Mouse (Mus musculus): ENCODE measurements around the gene Bcl2. TPM values are rescaled to one million over a fixed set of nuclear protein-coding genes. Genes with fewer than 3 reads are reported as not detected.
A peak's percentile ranks its signal among the peaks of the same experiment; 100 is the strongest.

Bcl2 gene
- polyA plus RNA-seq, 1 experiment: 1.2 TPM

DNA sequence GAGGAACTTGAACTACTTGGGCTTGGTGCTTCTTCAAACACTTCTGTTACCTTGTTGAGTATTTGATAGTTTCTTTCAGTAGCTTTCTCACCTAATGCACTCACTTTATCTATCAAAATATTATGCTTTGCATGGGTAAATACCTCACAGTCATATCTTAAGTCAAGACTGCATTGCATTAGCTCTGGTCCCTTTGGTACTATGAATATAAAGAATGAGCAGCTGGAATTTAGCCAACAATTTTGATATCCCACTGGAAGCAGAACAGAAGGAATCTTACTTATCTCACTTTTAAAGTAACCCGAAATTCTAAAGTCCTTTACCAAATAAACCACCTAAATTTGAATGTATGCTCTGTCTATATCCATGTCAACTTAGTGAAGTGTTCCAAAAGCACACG, 83.1 kb downstream of the Bcl2 start:
- no peak for DNase-seq (ENCODE audit: low read depth, low spot score)
- 77% methylated on average over 2 of the region's 2 CpGs for WGBS

DNA sequence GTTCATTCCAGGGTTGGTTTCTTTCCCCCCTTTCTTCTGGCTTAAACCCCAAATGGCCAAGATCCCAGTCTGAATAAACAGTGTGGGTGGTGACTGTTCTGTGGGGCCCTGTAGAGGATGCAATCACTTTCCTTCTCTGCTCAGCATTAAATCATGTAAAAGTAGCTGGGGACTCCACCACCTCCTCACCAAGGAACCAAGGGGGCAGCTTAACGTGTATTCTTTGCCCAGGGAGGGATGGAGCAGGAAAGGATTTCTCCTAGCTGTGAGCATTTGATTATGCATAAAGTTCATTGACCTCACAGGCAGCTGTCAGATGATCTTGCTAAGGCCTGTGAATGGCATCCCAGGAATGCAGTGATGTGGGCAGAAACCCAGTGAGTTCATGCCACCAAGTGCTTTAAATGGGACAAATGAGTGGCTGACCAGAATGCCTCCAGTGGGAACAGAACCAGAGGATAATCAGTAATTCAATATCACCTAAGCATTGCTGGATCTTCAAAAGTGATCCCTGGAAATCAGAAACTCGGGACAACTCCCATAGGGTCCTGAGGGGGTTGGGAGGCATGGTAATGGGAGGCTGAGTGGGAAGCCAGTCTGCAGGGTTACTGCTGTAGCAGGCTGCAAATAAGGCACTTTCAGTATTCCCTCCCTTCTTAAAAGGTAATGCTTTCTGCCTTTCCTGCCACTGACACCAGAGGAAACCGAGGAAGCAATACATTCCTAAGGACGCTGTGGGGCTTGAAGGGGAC, 84.0 kb downstream of the Bcl2 start:
- 59% methylated on average over 4 of the region's 4 CpGs for WGBS
- no peak for DNase-seq (ENCODE audit: low read depth, low spot score)

DNA sequence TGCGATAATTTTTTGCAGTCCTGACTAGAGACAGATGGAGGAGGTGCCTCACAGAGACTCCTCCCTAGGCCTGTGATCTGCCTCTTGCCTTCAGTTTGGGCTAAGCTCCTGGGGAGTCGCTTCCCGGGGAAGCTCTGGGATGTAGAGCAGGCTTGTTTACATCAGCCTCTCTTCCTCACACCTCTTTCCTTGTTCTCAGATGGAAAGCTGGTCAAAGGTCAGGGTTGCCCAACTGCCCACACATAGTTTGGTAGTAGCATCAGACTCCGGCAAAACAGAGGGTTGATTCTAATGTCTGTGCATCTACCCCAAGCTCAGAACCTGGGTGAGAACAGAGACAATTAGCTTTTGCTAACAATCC, 84.6 kb downstream of the Bcl2 start:
- WGBS: 9% methylated on average over 4 of the region's 4 CpGs

DNA sequence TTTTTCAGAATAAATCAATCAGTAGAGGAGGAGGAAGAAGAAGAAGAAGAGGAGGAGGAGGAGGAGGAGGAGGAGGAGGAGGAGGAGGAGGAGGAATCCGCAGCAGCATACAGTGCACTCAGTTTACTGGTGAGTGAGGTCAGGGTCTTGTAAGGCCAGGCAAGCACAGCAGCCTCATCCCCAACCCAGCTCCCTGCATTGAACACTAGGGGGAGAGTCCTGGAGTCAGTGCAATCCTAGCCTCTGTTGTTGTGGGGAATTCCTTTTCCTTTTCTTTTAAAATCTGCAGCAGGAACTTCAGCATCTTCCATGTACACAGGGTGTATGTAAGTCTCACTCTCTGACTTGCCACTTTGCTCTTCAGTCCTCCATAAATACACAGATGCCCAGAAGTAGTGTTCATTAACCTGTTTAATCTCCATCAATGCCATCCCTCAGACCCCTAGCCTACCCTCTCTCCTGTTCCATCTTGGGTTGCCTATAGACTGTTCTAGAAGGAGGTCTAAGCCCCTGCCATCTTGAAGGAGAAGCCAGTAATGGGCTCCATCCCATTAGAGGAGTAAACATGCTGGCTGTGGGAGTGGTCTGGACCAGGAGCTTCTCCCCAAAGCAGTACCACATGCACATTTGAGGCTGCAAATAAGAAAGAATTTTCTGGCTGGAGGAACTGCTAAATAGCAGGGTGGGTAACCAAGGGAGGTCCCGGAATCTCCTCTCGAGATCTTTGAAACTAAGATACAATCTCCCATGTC, 85.2 kb downstream of the Bcl2 start:
- no peak for DNase-seq (ENCODE audit: low read depth, low spot score)
- WGBS: 56% methylated on average over 3 of the region's 3 CpGs

More for the DNA sequence above, 84.6 kb downstream of the Bcl2 start:
- peak; percentile 21 for DNase-seq (ENCODE audit: low read depth, low spot score)

DNA sequence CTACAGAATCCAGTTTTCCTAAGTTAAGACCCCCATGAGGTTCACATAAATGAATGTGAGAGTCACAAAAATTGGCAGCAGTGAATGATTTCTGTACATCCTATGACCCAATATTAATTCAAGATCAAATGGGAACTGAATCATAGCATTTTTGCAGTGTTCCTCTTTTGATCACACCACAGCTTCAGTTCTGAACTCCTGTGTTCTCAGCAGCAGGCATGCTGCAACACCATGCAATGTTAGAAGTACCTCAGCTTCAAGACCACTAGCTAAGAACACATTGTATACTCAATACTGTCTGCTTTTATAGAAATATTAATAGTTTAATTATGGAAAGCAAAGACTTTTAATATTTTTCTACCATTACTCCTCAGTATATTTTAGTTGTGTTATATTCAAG, 85.8 kb downstream of the Bcl2 start:
- no peak for DNase-seq (ENCODE audit: low read depth, low spot score)

DNA sequence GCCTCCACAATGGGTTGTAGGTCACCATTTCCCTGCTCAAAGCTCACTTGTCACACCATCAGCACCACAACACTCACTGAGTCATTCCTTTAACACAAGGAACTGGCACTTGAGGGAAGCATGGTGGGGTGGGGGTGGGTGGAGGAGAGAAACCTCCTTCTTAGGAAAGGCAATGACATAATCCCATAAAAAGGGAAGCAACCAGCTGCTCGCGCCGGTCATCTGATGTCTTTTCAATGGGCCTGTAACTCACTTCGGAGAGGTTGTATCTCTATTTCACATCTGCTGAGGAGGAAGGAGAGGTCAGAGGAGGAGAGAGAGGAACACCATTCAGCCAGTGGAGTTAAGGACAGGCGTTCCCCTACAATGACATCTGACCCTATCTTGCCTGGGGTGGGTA, 86.8 kb downstream of the Bcl2 start:
- 62% methylated on average over 5 of the region's 5 CpGs for WGBS
- DNase-seq (ENCODE audit: low read depth, low spot score): no peak

DNA sequence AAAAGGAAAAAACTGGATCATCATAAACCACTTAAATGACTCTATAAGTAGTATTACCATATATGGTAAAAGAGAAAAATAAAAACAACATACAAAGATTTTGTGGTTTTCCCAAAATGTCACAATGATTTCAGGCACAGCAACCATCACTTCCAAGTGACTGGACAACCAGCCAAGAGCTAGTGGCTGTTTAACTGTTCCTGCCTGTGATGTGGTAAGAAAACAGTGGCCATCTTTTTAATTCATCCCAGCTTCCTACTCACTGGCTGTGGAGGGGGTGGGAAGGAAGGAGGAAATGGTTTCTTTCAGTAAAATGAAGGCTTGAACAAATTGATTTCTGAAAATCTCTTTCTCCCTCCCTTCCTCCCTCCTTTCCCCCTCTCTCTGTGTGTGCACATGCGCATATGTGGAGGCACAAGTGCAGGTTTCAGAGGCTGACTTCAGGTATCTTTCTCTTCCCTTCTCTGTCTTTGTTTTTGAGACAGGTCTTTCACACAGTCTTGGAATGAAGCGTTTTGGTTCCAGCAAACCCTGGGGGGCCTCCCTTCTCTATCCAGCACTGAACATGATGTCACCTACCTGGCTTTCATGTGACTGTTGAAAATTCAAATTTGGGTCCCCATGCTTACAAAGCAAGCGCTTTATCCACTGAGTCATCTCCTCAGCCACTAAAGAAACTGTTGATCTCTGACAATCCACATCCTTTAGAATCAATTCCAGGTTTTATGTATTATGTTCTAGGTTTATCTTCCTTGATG, 93.7 kb downstream of the Bcl2 start:
- DNase-seq (ENCODE audit: low read depth, low spot score): no peak
- WGBS: 87% methylated on average over 3 of the region's 3 CpGs

DNA sequence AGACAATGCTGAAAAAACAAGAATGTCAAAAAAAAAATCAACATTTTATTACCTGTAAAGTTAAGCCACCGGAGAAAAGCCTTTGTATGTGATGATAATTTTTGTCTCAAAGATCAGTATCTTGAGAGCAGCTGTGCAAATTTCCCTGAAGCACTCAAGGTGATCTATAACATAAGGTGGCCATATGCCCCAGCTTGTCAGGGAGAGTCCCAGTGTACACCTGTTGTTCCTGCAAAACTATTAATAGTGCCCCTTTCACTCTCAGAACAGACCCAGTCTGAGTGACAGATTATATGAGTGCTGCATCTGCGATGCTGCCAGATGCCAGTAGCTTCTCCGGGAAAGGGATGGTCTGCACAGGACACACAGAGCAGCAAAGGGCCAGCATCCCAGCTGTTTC, 95.3 kb downstream of the Bcl2 start:
- 28% methylated on average over 3 of the region's 3 CpGs for WGBS
- DNase-seq (ENCODE audit: low read depth, low spot score): no peak

DNA sequence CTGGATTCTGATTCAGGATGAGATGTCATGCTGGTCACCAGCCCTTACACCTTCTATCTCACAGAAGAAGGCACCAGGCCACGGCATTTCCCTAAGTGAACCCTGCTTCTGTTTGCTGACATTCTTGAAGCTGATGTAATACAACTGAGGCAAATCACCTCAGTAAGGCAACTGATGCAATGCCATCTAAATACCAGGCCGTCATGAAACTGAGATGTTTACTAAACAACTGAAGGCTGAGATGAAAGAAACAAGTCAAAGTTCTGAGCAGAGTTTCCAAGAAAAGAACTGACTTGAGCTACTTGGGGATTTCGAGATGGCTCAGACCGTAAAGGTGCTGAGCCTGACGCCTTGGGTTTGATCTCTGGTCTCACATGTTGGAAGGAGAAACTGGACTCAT, 97.1 kb downstream of the Bcl2 start:
- no peak for DNase-seq (ENCODE audit: low read depth, low spot score)
- 77% methylated on average over 5 of the region's 5 CpGs for WGBS

DNA sequence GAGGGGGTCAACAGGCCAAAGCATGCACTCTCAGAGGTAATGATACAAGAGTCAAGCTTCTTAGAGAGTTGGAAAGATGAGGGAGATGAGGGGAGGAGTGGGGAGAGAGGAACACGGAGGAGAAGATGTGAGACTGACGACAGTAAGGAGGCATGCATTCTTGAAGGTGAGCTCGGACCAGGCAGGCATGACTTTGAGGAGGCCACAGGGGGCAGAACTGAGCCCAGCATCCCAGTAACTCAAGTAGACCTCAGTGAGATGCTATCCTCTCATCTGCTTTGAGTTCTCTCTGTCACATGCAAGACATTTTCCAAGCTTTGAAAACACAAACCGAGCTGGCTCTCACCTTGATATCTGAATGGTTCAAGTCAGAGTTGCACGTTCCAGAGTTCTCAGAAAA, 100.7 kb downstream of the Bcl2 start:
- DNase-seq (ENCODE audit: low read depth, low spot score): no peak
- 95% methylated on average over 5 of the region's 5 CpGs for WGBS

DNA sequence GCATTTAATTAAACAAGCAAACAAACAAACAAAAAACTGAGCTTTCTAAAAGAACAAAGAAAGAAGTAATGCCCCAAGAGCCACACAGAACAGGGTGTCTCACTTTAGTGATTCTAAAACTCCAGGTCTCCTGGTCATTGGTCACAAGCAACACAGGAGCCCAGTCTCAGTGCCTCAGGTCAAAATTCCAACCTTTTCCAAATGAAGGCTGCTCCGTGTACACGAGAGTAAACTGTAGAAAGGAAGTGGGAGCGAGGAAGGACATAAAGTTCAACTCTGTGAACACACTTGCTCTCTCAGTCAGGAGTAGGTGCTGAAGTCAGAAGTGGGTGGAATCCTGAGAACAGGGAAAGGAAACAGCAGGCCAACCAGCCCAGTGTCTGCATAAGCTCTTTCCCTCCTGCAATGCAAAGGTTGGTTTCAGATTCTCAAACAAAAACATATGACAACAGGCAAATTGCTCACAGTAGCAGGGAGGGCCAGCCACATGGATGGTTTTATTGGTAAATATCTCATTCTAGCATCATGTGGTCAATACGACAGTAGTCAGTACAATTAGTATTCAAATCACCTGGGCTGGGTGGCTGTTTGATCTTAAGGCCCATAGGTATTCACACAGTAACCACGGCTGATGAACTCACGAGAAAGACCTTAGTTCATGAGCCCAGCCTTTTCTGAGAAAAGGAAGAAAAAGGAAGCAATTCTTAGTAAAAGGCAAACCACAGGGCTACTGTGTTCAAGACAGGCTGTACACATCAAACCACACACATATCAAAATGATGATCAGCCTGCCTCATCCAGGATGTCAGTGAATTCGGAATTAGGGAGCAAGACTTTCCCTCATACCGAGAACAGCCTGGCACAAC, 101.7 kb downstream of the Bcl2 start:
- WGBS: 42% methylated on average over 8 of the region's 8 CpGs

DNA sequence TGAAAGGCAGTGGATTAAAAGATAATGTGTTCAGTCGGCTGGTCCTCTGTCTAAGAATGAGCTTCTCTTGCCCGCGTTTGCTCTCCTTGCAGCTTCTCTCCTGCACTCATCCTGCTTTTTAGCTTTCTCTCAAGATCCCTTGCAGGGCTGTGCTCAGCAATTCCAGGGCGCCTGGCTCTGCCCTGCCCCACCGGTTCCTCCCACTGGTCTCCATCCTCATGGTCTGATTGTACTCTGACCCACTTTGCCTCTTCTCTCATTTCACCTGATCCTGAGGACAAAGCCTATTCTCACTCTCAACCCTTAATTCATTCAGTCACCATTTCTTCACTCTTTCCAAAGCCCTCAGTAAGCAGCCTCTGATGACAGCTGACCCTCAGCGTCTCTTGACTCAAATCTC, 102.8 kb downstream of the Bcl2 start:
- 82% methylated on average over 6 of the region's 6 CpGs for WGBS

More for the DNA sequence above, 101.7 kb downstream of the Bcl2 start:
- DNase-seq (ENCODE audit: low read depth, low spot score): no peak

DNA sequence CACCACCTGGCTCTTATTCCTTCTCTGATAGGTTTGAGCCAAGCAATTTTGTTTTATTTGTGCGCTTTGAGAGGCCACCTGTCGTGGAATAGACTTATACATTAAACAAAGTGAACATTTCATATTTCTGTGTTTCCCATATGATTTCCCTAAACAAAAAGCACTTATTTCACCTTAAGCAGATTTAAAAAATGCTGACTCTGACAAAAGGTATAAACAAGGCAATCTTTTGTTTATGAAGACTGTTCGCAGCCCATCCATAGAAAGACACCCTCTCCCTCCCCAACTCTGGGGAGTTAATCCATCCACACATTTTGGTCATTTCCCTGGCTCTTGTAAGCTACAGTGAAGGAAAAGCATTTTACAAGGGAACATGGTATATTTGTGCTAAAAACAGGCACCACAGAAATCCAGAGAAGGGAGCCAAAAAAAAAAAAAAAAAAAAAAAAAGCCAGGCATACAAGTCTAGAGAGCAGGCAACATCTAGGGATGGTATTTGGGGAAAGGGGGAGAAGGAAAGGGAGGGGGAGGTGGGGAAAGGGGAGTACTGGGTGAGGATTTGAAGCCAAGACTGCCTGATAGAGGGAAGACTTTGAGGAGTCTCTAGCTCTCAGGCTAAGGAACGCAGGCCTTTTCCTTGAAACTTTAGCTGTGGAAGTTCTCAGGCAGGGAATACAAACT, 105.8 kb downstream of the Bcl2 start:
- WGBS: 72% methylated on average over 4 of the region's 4 CpGs
- no peak for DNase-seq (ENCODE audit: low read depth, low spot score)

More for the DNA sequence above, 102.8 kb downstream of the Bcl2 start:
- no peak for DNase-seq (ENCODE audit: low read depth, low spot score)

DNA sequence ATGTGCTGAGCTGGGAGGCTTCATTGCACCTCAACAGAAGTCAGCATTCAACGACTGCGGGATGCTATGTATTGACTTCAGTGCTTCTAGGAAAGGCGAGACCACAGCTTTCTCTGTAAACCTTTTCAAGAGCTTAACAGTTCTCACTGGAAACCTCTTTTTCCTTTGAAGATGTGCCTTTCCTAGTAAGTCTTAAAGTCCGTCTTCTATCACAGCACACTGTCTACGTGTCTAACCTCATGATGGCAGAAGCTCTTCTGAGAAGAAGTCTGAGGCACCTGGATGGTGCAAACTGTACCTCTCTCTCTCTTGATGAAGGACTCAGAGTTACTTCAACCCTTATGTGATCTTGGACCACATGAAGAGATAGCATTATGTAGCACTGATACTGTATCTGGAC, 107.1 kb downstream of the Bcl2 start:
- WGBS: 92% methylated on average over 5 of the region's 5 CpGs
- no peak for DNase-seq (ENCODE audit: low read depth, low spot score)

DNA sequence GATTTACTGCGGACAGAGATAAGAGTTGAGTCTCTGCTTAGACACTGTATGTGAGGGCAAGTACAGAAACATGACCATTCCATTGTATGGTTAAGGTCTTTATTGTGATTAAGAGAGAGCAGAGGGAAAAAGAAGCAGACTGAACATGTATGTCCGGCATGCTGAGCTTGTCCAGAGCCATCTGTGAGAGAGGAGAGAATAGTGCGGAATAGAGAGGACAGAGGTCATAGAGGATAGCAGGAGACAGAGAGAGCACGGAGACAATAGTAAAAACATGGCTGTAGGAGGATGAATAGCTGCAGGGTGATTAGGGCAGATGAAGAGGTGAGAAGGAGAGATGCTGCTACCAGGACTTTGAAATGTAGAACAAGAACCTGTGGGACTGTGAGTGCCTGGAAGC, 110.7 kb downstream of the Bcl2 start:
- WGBS: 73% methylated on average over 4 of the region's 4 CpGs
- DNase-seq (ENCODE audit: low read depth, low spot score): no peak

DNA sequence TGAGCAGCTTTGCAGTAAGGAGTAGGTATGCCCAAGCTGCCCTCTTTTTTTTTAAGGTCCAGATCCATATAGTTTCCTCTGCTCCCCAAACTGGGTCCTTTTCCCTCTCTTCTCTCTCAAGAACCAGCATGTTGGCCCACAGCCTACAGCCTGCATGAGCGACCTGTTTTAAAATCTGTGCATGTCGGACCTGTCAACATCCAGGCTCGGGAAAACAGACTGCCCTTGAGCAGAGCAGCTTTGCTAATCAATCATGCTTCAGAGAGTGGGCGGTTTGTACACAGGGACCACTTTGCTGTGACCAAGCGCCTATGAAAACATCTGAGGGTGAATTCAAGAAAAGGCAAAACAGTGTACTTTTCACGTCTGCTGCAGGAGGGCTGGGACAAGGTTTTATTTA, 111.1 kb downstream of the Bcl2 start:
- 53% methylated on average over 6 of the region's 6 CpGs for WGBS
- no peak for DNase-seq (ENCODE audit: low read depth, low spot score)

DNA sequence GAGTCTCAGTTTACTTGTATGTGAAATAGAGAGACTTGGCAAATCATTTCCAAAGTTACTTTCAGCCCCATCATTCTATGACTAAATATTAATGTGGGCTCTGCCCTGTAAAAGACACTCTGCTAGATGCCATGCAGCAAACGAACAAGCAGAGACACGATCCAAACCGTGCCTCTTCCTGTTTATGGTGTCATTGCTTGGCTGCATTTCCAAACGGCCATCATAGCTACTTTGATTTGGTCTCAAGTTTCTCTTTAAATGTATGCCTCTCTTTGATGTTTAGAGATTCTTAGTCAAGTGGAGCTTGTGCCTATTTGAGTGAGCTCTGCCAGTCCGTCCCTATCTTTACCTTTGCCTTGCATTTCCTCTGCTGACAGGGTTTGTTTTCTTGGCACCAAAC, 111.5 kb downstream of the Bcl2 start:
- 34% methylated on average over 5 of the region's 5 CpGs for WGBS
- DNase-seq (ENCODE audit: low read depth, low spot score): no peak

DNA sequence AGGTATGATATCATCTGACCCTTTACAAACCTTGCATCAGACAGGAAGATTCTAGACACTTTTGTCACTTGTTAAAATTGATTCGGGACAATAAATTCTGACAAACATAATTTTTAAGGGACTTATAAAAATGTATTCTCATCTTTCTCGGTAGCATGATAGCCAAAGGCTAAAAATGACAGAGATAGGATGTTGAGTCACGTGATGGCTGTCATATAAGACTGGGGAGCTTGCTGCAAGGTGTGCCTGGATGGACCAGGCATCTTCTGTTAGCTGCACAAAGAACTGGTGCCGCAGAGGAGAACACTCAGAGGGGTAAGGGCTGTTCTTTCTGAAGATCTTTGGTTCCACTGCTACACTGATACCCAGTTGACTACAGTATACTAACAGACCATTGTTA, 112.8 kb downstream of the Bcl2 start:
- whole genome bisulfite sequencing: 86% methylated on average over 4 of the region's 4 CpGs

DNA sequence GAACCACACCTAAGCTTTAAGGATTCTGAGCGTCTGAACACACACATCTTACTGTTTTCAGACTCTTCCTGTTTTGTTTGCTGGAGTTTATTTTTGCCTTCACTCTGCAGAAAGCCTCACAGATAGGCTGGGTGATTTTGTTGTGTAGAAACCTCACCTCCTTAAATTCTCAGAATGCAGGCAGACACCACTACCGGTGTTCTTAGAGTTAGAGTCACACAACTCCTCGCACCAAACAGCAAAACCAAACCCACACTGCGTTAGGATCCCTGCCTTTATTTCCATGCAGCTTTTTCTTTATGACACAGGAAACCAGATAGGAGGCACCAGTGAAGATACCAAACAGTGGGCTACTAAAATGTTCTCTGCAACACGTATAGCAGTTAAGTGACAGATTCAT, 113.2 kb downstream of the Bcl2 start:
- DNase-seq (ENCODE audit: low read depth, low spot score): no peak
- WGBS: 85% methylated on average over 5 of the region's 5 CpGs

More for the DNA sequence above, 112.8 kb downstream of the Bcl2 start:
- no peak for DNase-seq (ENCODE audit: low read depth, low spot score)

All from large intestine, adult 2 months (tissue).